Mouse (Mus musculus) MEL (cell line): ENCODE results near the gene Iqcf1. TPM values are rescaled to one million over a fixed set of nuclear protein-coding genes. Genes with fewer than 3 reads are reported as not detected.

Experiments
- DNase-seq: peaks from one replicate; pipeline ENCODE4 v3.0.0; 2011; ENCODE audit warnings: low read depth, low spot score
- H3K27ac ChIP-seq: 2 replicates; pipeline ENCODE4 v1.5.1; 2012; ENCODE audit warnings: low read depth, mild to moderate bottlenecking, control low read depth, low read length, moderate library complexity; ENCODE audit not compliant: control insufficient read depth
- H3K27me3 ChIP-seq, 2 experiments: fragments of 150-350 bp in 1 of 2; sonication (generic) in 1 of 2; 2 replicates each; pipeline ENCODE4 v1.6.1; 2012; ENCODE audit warnings: low read length in 2 of 2, mild to moderate bottlenecking in 2 of 2, improper control_type of control experiment in 1 of 2, moderate library complexity in 1 of 2; ENCODE audit not compliant: insufficient read depth in 2 of 2, control insufficient read depth in 1 of 2
- H3K36me3 ChIP-seq, 2 experiments: 2 replicates each; pipeline ENCODE4 v1.6.1; 2012 to 2014; ENCODE audit warnings: low read length in 2 of 2, improper control_type of control experiment in 1 of 2, inconsistent platforms in 1 of 2, mild to moderate bottlenecking in 1 of 2; ENCODE audit not compliant: insufficient read depth in 2 of 2, control insufficient read depth in 1 of 2
- H3K4me1 ChIP-seq, 2 experiments: fragments of 150-350 bp in 1 of 2; sonication (generic) in 1 of 2; 2 replicates each; pipeline ENCODE4 v1.6.1; 2012; ENCODE audit warnings: low read length in 2 of 2, improper control_type of control experiment in 1 of 2, mild to moderate bottlenecking in 1 of 2; ENCODE audit not compliant: insufficient read depth in 2 of 2, control insufficient read depth in 1 of 2
- H3K4me3 ChIP-seq, 2 experiments: fragments of 150-350 bp in 1 of 2; sonication (generic) in 1 of 2; 2 replicates each; pipeline ENCODE4 v1.5.1; 2012; ENCODE audit warnings: low read depth in 2 of 2, low read length in 2 of 2, mild to moderate bottlenecking in 2 of 2, moderate library complexity in 2 of 2, control low read depth in 1 of 2, improper control_type of control experiment in 1 of 2; ENCODE audit not compliant: control insufficient read depth in 1 of 2, insufficient read depth in 1 of 2
- H3K79me2 ChIP-seq: 2 replicates; pipeline ENCODE4 v1.6.1; 2012; ENCODE audit warnings: mild to moderate bottlenecking, low read length, moderate library complexity; ENCODE audit not compliant: control insufficient read depth, poor library complexity, insufficient read depth
- H3K9ac ChIP-seq: 2 replicates; pipeline ENCODE4 v1.6.1; 2012; ENCODE audit warnings: low read depth, mild to moderate bottlenecking, control low read depth, low read length, moderate library complexity; ENCODE audit not compliant: control insufficient read depth, poor library complexity, severe bottlenecking
- H3K9me3 ChIP-seq: fragments of 150-350 bp; sonication (generic); replicated peaks from 2 replicates; pipeline ENCODE4 v1.6.1; 2012; ENCODE audit warnings: mild to moderate bottlenecking, low read length, improper control_type of control experiment, moderate library complexity; ENCODE audit not compliant: insufficient read depth
- BHLHE40 ChIP-seq: IDR thresholded peaks from 2 replicates; pipeline ENCODE4 v1.6.1; 2012; ENCODE audit warnings: low read depth, mild to moderate bottlenecking, inconsistent platforms, low read length, improper control_type of control experiment, borderline replicate concordance
- CHD1 ChIP-seq: IDR thresholded peaks from 2 replicates; pipeline ENCODE4 v1.6.1; 2012; ENCODE audit warnings: low read depth, mild to moderate bottlenecking, inconsistent platforms, low read length, improper control_type of control experiment
- CTCF ChIP-seq, 3 experiments: IDR thresholded peaks in 2 of 3; conservative IDR thresholded peaks in 1 of 3; 2 replicates each; pipeline ENCODE4 v1.5.1; 2011 to 2012; ENCODE audit warnings: low read length in 3 of 3, low read depth in 2 of 3, mild to moderate bottlenecking in 2 of 3, improper control_type of control experiment in 1 of 3, inconsistent platforms in 1 of 3, mixed read lengths in 1 of 3, moderate library complexity in 1 of 3; ENCODE audit not compliant: control insufficient read depth in 1 of 3, insufficient read depth in 1 of 3, poor library complexity in 1 of 3, severe bottlenecking in 1 of 3
- E2F4 ChIP-seq: IDR thresholded peaks from 2 replicates; pipeline ENCODE4 v1.6.1; 2011; ENCODE audit warnings: low read depth, low read length, improper control_type of control experiment, borderline replicate concordance
- ELF1 ChIP-seq: IDR thresholded peaks from 2 replicates; pipeline ENCODE4 v1.6.1; 2014; ENCODE audit warnings: low read depth, mild to moderate bottlenecking, inconsistent platforms, low read length, improper control_type of control experiment, moderate library complexity
- EP300 ChIP-seq, 2 experiments: IDR thresholded peaks; 2 replicates each; pipeline ENCODE4 v1.6.1; 2011; ENCODE audit warnings: improper control_type of control experiment in 2 of 2, low read length in 2 of 2, low read depth in 1 of 2, mild to moderate bottlenecking in 1 of 2
- ETS1 ChIP-seq: IDR thresholded peaks from 2 replicates; pipeline ENCODE4 v1.6.1; 2012; ENCODE audit warnings: low read depth, mild to moderate bottlenecking, inconsistent platforms, low read length, improper control_type of control experiment, moderate library complexity
- GABPA ChIP-seq: IDR thresholded peaks from 2 replicates; pipeline ENCODE4 v1.6.1; 2012; ENCODE audit warnings: low read depth, mild to moderate bottlenecking, inconsistent platforms, low read length, improper control_type of control experiment, moderate library complexity
- GATA1 ChIP-seq: IDR thresholded peaks from 2 replicates; pipeline ENCODE4 v1.6.1; 2011; ENCODE audit warnings: low read depth, low read length, improper control_type of control experiment
- HCFC1 ChIP-seq: IDR thresholded peaks from 2 replicates; pipeline ENCODE4 v1.6.1; 2012; ENCODE audit warnings: low read depth, mild to moderate bottlenecking, inconsistent platforms, low read length, improper control_type of control experiment, moderate library complexity
- JUND ChIP-seq: IDR thresholded peaks from 2 replicates; pipeline ENCODE4 v1.6.1; 2011; ENCODE audit warnings: low read depth, mild to moderate bottlenecking, improper control_type of control experiment, low read length
- MAFK ChIP-seq: IDR thresholded peaks from 2 replicates; pipeline ENCODE4 v1.6.1; 2011; ENCODE audit warnings: low read depth, mild to moderate bottlenecking, low read length, improper control_type of control experiment, borderline replicate concordance
- MAX ChIP-seq: IDR thresholded peaks from 2 replicates; pipeline ENCODE4 v1.6.1; 2011; ENCODE audit warnings: low read length, improper control_type of control experiment
- MAZ ChIP-seq: IDR thresholded peaks from 2 replicates; pipeline ENCODE4 v1.6.1; 2012; ENCODE audit warnings: low read depth, mild to moderate bottlenecking, inconsistent platforms, low read length, improper control_type of control experiment
- MEF2A ChIP-seq: IDR thresholded peaks from 2 replicates; pipeline ENCODE4 v1.6.1; 2014; ENCODE audit warnings: low read depth, mild to moderate bottlenecking, inconsistent platforms, low read length, improper control_type of control experiment; ENCODE audit not compliant: poor library complexity, insufficient replicate concordance, severe bottlenecking; ENCODE audit errors: extremely low read depth
- MXI1 ChIP-seq: IDR thresholded peaks from 2 replicates; pipeline ENCODE4 v1.6.1; 2011; ENCODE audit warnings: mild to moderate bottlenecking, low read depth, low read length, improper control_type of control experiment
- MYB ChIP-seq: IDR thresholded peaks from 2 replicates; pipeline ENCODE4 v1.6.1; 2011; ENCODE audit warnings: mild to moderate bottlenecking, low read depth, low read length, improper control_type of control experiment
- NELFE ChIP-seq: IDR thresholded peaks from 2 replicates; pipeline ENCODE4 v1.6.1; 2011; ENCODE audit warnings: low read depth, low read length, improper control_type of control experiment
- NRF1 ChIP-seq: IDR thresholded peaks from 2 replicates; pipeline ENCODE4 v1.6.1; 2014; ENCODE audit warnings: low read depth, mild to moderate bottlenecking, inconsistent platforms, low read length, improper control_type of control experiment, moderate library complexity; ENCODE audit not compliant: poor library complexity, insufficient read depth, severe bottlenecking
- POLR2A ChIP-seq, 2 experiments: IDR thresholded peaks; 2 replicates each; pipeline ENCODE4 v1.6.1; 2011 to 2012; ENCODE audit warnings: low read length in 2 of 2, mild to moderate bottlenecking in 2 of 2, control low read depth in 1 of 2, improper control_type of control experiment in 1 of 2, low read depth in 1 of 2, moderate library complexity in 1 of 2; ENCODE audit not compliant: control insufficient read depth in 1 of 2, insufficient read depth in 1 of 2, poor library complexity in 1 of 2
- POLR2AphosphoS2 ChIP-seq: IDR thresholded peaks from 2 replicates; pipeline ENCODE4 v1.6.1; 2011; ENCODE audit warnings: low read length, improper control_type of control experiment
- POLR2AphosphoS5 ChIP-seq: IDR thresholded peaks from 2 replicates; pipeline ENCODE4 v1.6.1; 2012; ENCODE audit warnings: low read depth, borderline replicate concordance, mild to moderate bottlenecking, inconsistent platforms, low read length, moderate library complexity, mixed read lengths
- RAD21 ChIP-seq: IDR thresholded peaks from 2 replicates; pipeline ENCODE4 v1.6.1; 2011; ENCODE audit warnings: mild to moderate bottlenecking, low read depth, low read length, improper control_type of control experiment
- RCOR1 ChIP-seq: IDR thresholded peaks from 2 replicates; pipeline ENCODE4 v1.6.1; 2012; ENCODE audit warnings: low read depth, mild to moderate bottlenecking, inconsistent platforms, low read length, improper control_type of control experiment
- SIN3A ChIP-seq: IDR thresholded peaks from 2 replicates; pipeline ENCODE4 v1.6.1; 2012; ENCODE audit warnings: low read length, improper control_type of control experiment, inconsistent platforms
- TBP ChIP-seq: IDR thresholded peaks from 2 replicates; pipeline ENCODE4 v1.8.0; 2011; ENCODE audit warnings: low read depth, low read length, improper control_type of control experiment
- TCF12 ChIP-seq: IDR thresholded peaks from 2 replicates; pipeline ENCODE4 v1.6.1; 2014; ENCODE audit warnings: low read depth, mild to moderate bottlenecking, inconsistent platforms, low read length, improper control_type of control experiment, moderate library complexity
- UBTF ChIP-seq: IDR thresholded peaks from 2 replicates; pipeline ENCODE4 v1.6.1; 2012; ENCODE audit warnings: low read depth, mild to moderate bottlenecking, inconsistent platforms, low read length, improper control_type of control experiment, moderate library complexity, borderline replicate concordance; ENCODE audit not compliant: insufficient read depth
- USF1 ChIP-seq: IDR thresholded peaks from 2 replicates; pipeline ENCODE4 v1.6.1; 2014; ENCODE audit warnings: low read depth, mild to moderate bottlenecking, inconsistent platforms, low read length, improper control_type of control experiment, moderate library complexity
- USF2 ChIP-seq, 2 experiments: IDR thresholded peaks; 2 replicates each; pipeline ENCODE4 v1.6.1; 2011 to 2012; ENCODE audit warnings: improper control_type of control experiment in 2 of 2, low read length in 2 of 2, borderline replicate concordance in 1 of 2, inconsistent platforms in 1 of 2, low read depth in 1 of 2, mild to moderate bottlenecking in 1 of 2; ENCODE audit not compliant: insufficient read depth in 1 of 2
- ZC3H11A ChIP-seq: IDR thresholded peaks from 2 replicates; pipeline ENCODE4 v1.6.1; 2012; ENCODE audit warnings: low read depth, mild to moderate bottlenecking, inconsistent platforms, low read length, improper control_type of control experiment
- ZKSCAN1 ChIP-seq: IDR thresholded peaks from 2 replicates; pipeline ENCODE4 v1.6.1; 2012; ENCODE audit warnings: low read depth, mild to moderate bottlenecking, inconsistent platforms, low read length, improper control_type of control experiment, moderate library complexity
- ZMIZ1 ChIP-seq: IDR thresholded peaks from 2 replicates; pipeline ENCODE4 v1.6.1; 2012; ENCODE audit warnings: low read depth, mild to moderate bottlenecking, inconsistent platforms, low read length, improper control_type of control experiment, moderate library complexity
- ZNF384 ChIP-seq: IDR thresholded peaks from 2 replicates; pipeline ENCODE4 v1.6.1; 2012; ENCODE audit warnings: low read depth, mild to moderate bottlenecking, inconsistent platforms, low read length, improper control_type of control experiment
- polyA plus RNA-seq, 2 experiments: library from polyadenylated mRNA; stranded (reverse) in 1 of 2; unstranded in 1 of 2; fragments of >175 nt in 1 of 2; fragments of >200 nt in 1 of 2; gene quantifications; 2 replicates each; pipeline versions ENCODE4 v1.2.1 to v1.2.4; 2012; ENCODE audit warnings: low replicate concordance in 2 of 2, low read depth in 1 of 2; ENCODE audit not compliant: insufficient read length in 2 of 2, insufficient read depth in 1 of 2, missing spikeins in 1 of 2
- total RNA-seq: library from RNA; depleted of rRNA; stranded (reverse); fragments of 300-350 nt; gene quantifications from 2 replicates; pipeline ENCODE4 v1.2.3, GENCODE M21; 2012

Gene Iqcf1
- total and polyA plus RNA-seq, 3 experiments = 0.52 TPM; not detected in 2

DNA sequence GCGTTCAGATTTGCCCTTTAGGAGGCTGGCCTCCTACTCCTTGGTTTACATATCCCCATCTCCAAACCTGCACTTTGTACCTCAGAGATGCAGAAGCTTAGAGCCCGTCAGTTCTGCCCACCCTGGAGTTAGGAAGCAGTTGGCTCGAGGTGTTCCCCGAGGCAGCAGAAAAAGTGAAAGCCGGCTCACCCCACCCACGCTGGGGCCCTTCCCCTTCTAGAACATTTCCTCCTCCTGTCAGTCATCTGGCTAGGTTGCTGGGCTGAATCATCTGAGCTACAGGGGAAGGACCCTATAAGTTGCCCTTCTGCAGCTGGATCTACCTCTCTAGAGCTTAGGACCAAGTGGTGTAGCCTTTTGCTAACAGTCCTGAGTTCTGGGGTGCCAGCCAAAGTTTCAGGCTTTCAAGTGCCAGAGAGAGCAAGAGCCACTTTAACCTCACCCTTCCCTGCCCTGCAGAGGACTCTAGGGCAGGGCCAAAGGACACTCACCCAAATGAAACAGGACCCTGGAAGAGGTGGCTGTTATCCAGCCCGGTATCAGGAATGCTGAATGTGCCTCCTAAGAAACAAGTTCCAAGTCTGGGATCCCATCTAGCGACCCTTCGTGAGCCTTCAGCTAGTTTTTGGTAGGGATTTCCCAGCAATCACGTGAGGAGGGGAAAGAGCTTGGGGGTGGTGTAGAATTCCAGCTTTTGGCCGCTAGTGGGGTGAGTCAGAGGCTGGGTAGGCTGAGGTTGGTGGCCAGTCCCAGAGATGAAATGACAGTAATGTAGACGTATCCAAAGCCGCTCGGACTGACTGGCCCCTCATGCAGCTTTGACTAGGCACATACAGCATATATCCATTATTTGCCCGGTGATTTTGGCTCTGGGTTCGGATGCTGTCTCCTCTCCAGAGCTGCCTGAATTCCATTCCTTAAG is 23.5 kb upstream of the Iqcf1 start:
- DNase-seq = peak; percentile 86
- peak overlapping the region; percentile 64 to 97 for H3K4me3 ChIP-seq
- H3K4me1 ChIP-seq = peaks cover 0 to 11% of the 10 kb centered on the region in 2 experiments; a peak in 3 of 4 replicates
- no peaks in the 10 kb centered on the region for H3K27me3 ChIP-seq
- peaks cover 0 to 3% of the 10 kb centered on the region in 2 experiments; a peak in 3 of 4 replicates for H3K36me3 ChIP-seq
- H3K9ac ChIP-seq = peak overlapping the region; percentile 58
- H3K27ac ChIP-seq = peak overlapping the region; percentile 13; the same call in 1 of the 2 replicates
- peaks cover 27% of the 10 kb centered on the region for H3K79me2 ChIP-seq
- no peaks in the 10 kb centered on the region for H3K9me3 ChIP-seq
- TF ChIP-seq ETS1 (no peak), GABPA (no peak), POLR2A (IDR thresholded peaks at IDR 0.05; ENCODE audit: control insufficient read depth in 1 of 2, insufficient read depth in 1 of 2, low read depth in 1 of 2, low read length in 2 of 2, poor library complexity in 1 of 2) (no peak; a peak in 1 of 4 replicates), MAZ (0 out of 2 replicates have a peak, but pooled peaks have one; percentile 40), GATA1 (no peak), SIN3A (peak; percentile 79), CTCF (IDR thresholded peaks at IDR 0.05 in 2 of 3, conservative IDR thresholded peaks at IDR 0.05 in 1 of 3; ENCODE audit: control insufficient read depth in 1 of 3, insufficient read depth in 1 of 3, low read depth in 2 of 3, low read length in 3 of 3, poor library complexity in 1 of 3, severe bottlenecking in 1 of 3) (no peak), NELFE (peak; percentile 34; the same call in 1 of the 2 replicates), ZNF384 (no peak), TBP (peak; percentile 18; the same call in 1 of the 2 replicates), ZKSCAN1 (no peak), RAD21 (no peak), RCOR1 (no peak), JUND (no peak), USF1 (0 out of 2 replicates have a peak, but pooled peaks have one; percentile 12), MYB (no peak), TCF12 (no peak), ELF1 (no peak), POLR2AphosphoS2 (no peak), MXI1 (peak; percentile 66), E2F4 (no peak), EP300 (IDR thresholded peaks at IDR 0.05; ENCODE audit: low read depth in 1 of 2, low read length in 2 of 2) (no peak), BHLHE40 (peak; percentile 37; the same call in 1 of the 2 replicates), MAFK (no peak), ZMIZ1 (no peak), CHD1 (0 out of 2 replicates have a peak, but pooled peaks have one; percentile 69), ZC3H11A (no peak), HCFC1 (no peak), MAX (no peak), POLR2AphosphoS5 (no peak), MEF2A (no peak), UBTF (no peak), USF2 (IDR thresholded peaks at IDR 0.05; ENCODE audit: borderline replicate concordance in 1 of 2, insufficient read depth in 1 of 2, low read depth in 1 of 2, low read length in 2 of 2) (no peak), NRF1 (no peak)
